Mouse (Mus musculus) heart, postnatal 36 days (tissue): Measurements from ENCODE around the gene Akap2. TPM values are rescaled to one million over a fixed set of nuclear protein-coding genes. Genes with fewer than 3 reads are reported as not detected.
A peak's percentile ranks its signal among the peaks of the same experiment; 100 is the strongest.

Experiments
- DNase-seq, 2 experiments: peaks; one replicate each; pipeline ENCODE4 v3.0.0; 2021 to 2022
- intact Hi-C: fragments of 180-260 bp; cut with DNase I; formaldehyde crosslinking; loops from one replicate; pipeline ENCODE4 v1.15.1; 2025
- total RNA-seq, 2 experiments: library from RNA; stranded (reverse); gene quantifications; 2 replicates each; pipeline ENCODE4 v1.2.3; 2021

Gene Akap2
- total RNA-seq, 2 experiments from 2014 or later = 89.4 to 95.7 TPM

DNA sequence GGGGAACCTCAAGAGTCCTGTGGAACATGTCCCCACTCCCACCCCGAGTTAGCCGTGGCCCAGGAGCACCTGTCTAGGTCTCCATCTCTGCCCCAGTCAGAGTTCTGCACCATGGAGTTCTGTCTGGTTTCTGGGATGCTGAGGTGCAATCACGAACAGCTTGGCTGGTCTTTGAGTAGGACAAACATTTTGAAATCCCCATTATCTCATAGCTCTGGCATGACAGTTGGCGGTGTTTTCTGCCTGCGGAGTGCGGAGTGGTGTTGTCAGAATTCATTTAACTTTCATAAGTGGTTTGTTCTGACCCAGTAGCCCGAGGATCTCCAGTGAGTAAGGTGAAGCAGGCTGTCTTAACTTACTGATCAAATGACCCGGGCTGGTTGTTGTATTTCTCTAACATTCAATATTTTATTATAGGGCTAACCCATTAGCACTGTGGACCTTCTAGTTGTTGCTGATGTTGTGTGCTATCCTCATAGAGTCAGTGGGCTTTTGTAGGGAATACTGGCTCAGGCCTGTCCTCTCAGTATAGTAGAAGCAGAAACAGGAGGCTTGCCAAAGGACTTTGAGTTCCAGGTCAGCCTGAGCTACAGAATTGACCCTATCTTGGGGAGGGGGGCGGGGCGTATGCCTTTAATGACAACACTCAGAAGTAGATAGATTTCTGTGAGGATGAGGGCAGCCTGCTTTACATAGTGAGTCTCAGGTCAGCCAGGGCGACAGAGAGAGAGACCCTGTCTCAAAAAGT lies 66.6 kb downstream of the Akap2 start:
- intact Hi-C loops = loop anchor here (2.0 to 5.0 kb wide), 4 partner anchors 29 to 98 kb away; no protein-coding TSS in a partner anchor
- peak; percentile 46 to 63 for DNase-seq

DNA sequence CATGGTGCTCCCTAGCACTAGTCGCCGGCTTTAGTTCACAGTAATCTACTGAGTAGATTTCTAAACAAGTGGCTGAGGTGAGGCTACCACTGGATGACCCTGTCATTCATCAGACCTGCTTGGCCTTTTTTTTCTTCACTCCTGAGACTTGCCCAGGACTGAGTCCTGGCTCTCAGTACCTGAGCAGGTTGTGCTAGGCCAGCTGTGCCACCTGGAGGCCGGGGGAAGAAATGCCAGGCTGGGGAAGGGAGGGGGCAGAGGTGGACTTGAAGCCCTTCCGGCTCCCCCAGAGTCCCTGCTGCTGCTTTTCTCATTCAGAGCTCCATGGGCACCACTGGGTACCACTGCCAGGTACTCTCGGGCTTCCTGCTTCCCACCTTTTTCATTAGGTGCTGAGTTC lies 71.3 kb downstream of the Akap2 start:
- DNase-seq = no peak
- intact Hi-C loops = no loop called here

- intact Hi-C loops = no loop called here
- no peak for DNase-seq
Observed at GRCm38 (mm10) chr4:57789118-57789517, 71.7 kb downstream of the Akap2 start.

DNA sequence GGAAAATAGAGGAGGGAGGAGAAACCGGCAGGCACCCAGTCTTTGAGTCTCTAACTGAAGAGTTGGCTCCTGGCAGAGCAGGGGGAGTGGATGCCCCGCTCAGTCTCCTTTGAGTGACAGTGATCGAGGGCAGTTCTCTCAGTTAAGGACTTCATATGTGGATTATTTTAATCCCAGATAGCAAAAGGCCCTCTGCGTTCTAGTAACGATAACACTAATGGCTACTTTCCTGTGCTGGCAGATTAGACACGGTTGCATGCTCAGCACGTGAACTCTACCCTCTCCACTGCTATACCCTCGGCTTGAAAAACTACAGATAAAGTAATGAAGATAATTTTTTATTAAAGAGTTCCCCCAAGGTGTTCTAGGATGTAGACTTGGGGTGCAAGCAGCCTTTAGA lies 76.5 kb downstream of the Akap2 start:
- intact Hi-C loops = no loop called here
- no peak for DNase-seq

DNA sequence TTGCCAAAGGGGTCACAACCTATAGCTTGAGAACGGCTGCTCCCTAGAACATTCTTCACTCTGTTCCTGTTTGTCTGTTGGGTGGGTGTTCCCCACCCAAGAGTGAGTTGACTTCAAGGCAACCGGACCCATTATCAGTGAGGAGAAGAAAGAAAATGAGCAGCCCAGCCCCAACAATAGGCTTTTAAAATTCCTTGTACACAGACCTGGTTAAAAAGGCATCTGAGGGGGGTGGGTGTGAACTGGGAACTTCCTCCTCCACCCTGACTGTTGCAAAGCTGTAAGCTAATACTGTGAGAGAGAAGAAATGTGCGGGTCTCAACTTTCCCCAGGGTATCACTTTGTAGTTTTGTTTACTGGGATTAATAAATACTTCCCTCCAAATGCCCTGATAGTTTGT lies 77.1 kb downstream of the Akap2 start:
- intact Hi-C loops = no loop called here

GRCm38 (mm10) chr4:57797548-57798285 lies 80.3 kb downstream of the Akap2 start:
- no peak for DNase-seq
- intact Hi-C loops = no loop called here

More for the DNA sequence above, 77.1 kb downstream of the Akap2 start:
- DNase-seq = no peak

DNA sequence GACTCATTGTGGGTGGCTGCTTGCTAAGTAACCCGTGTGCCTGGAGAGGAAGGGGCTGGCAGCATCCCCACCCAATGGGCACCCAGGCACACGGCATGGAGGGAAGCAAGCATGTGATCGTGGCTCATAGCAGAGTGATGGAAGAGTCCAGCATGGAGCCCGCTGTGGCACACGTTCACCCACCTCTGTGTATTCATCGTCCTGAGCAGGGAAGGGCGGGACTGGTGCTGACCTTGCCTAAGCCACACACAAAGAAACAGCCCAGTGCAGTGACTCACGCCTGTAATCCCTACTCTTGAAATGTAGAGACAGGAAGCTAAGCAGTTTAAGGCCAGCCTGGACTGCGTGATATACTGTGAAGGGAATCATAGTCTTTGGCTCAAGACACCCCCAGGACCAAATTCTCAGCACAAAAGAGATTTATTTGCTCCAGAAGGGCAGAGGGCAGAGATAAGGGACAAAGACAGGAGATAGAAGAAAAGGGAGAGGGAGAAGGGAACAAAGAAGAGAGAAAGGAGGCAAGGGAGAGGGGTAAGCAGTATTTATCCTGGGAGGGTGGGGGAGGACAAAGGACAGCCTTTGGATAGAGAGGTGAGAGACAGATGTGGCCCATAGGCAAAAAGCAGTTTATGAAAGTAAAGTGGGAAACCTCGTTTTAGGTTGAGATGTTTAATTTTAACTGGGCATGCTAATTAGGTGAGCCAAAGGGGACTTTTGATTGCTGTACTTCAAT lies 81.0 kb downstream of the Akap2 start:
- no peak for DNase-seq
- intact Hi-C loops = no loop called here

- DNase-seq = no peak
- intact Hi-C loops = no loop called here
Observed at GRCm38 (mm10) chr4:57799297-57799696, 81.8 kb downstream of the Akap2 start.

DNA sequence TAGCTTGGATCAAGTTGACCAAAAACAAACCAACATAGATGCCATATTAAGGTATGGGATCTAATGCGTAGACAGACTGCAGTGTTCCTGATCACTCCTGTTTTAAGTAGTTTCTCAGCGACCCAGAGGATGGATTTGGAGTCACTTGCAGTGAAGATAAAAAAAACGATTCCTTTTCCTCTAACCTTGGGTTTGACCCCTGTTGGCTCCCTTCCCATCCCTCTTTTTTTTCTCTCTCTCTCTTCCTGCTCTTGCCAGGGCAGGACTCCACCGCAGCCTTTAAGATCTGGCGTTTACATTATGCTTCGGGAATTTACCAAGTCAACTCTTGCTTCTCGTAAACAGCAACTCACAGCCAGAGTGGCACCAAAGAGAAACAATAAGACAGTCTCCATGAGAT lies 83.8 kb downstream of the Akap2 start:
- intact Hi-C loops = no loop called here
- DNase-seq = no peak

DNA sequence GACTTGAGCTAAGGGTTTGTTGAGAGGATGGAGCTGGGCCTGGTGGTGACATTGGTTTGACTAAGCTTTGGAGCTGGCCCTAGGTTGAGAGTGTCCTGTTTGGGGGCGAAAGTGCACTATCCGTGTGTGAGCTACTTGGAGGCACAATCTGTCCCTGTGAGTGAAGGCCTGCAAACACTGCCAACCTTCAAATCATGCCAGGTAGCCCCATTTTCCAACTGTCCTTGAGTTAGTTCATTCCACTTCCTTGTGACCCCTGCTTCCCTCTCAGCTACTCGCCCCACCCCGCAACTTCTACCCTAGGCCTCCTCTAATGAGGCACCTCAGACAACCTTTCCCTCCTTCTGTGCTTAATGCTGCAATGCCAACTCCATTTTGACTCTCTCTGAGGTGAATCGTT lies 84.5 kb downstream of the Akap2 start:
- DNase-seq = no peak
- intact Hi-C loops = no loop called here

DNA sequence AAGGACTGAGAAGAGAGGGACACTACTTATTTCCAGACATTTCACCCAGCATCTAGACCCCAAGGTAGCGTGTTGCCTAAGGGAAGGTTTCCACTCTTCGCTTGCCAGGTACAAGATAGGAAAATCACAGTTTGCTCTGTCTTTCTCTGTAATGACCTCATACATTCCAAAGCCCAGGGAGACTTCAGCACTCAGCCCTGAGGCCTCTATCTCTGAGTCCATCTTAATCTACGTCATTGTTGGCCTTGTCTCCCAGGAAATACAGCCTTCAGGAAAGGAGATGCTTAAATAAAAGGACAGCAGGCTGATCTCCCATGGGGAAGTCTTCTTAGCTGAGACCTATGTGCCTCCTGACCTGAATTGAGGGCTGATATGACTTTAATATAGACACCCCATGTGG lies 85.0 kb downstream of the Akap2 start:
- intact Hi-C loops = no loop called here

DNA sequence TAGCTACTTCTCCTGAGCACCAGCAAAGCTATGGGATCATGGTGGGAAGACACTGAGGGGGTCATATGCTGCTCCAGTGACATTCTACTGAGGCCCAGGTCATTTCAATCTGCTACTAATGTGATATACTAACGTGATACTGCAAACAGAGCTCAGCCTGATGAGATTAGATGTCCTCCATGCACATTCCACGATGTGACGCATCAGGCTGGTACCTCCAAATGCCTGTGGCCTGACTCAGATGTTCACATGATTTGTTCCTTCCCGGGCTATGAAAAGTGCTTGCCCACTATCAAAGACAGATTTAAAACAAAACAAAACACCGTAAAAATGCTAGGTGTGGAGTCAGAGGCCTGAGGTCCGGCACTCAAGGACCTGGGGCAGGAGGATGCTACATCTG lies 87.4 kb downstream of the Akap2 start:
- DNase-seq = no peak
- intact Hi-C loops = no loop called here

More for the DNA sequence above, 85.0 kb downstream of the Akap2 start:
- DNase-seq = no peak

DNA sequence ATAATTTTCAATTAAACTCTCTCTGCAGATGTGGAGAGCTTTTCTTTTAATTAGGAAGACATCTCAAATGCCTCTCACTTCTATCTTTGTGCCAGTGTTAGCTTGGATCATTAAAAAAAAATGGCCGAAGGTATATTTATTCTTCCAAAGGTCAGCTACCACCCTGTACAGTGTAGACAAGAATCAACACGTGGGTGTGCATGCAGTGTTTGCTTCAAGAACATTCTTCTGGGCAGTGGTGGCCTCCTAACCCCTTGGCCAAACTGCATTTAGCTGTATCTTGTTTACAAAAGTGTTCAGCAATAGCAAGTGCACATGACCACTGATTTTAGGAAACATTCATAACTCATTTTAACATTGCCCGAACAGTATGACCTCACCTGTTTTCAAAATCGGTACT lies 92.0 kb downstream of the Akap2 start:
- intact Hi-C loops = no loop called here
- DNase-seq = no peak

- DNase-seq = no peak
- intact Hi-C loops = loop anchor here (2.0 kb wide), 1 partner anchor 29 kb away; no protein-coding TSS in a partner anchor
Observed at GRCm38 (mm10) chr4:57812075-57812474, 94.6 kb downstream of the Akap2 start.

DNA sequence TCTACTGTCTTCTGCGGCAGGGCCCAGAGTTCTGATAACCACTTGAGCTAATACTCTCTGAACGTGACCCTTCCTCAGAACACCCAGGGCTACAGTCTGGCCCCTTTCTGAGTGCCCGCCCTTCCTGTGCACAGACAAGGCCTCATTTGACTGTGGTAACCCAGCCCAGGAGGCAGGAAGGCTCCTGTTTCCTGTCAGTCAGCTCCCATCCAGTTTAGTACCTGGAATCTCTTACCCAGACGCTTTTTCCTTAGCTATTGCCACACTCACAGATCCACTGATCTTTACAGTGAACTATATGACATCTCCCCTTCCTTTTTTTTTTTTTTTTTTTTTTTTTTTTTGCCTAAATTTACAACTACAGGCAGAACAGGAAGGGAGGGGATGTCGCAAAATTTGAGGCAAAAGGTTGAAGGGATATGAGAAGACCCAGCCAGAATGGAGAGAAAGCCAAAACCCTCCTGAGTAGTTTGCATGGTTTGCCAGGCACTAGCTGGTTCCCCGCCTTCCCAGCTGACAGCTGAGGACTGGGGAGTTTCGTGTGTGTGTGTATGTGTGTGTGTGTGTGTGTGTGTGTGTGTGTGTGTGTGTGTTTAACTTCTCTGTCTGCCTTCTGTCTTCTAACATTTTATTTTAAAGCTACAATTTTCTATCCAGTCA lies 95.6 kb downstream of the Akap2 start:
- peak; percentile 45 to 47 for DNase-seq
- intact Hi-C loops = loop anchor here (2.0 kb wide), 1 partner anchor 30 kb away; no protein-coding TSS in a partner anchor

DNA sequence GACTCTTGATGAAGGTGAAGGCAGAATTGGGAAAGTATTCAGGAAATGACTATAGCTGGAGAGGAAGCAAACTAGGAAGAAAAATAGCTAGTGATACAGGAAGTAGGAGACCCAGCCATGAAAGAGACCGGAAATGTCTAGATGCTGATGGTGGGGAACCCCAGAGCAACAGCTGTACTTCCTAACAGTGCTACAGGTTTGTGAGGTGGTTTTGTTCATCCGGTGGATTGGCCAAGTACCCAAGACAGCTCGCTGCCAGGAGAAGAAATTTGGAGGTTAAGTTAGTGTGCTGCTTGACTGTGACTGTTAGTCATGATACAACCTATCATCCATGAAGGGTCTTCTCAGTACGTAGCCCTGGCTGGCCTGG lies 96.1 kb downstream of the Akap2 start:
- intact Hi-C loops = loop anchor here (2.0 kb wide), 1 partner anchor 31 kb away; no protein-coding TSS in a partner anchor
- DNase-seq = no peak

DNA sequence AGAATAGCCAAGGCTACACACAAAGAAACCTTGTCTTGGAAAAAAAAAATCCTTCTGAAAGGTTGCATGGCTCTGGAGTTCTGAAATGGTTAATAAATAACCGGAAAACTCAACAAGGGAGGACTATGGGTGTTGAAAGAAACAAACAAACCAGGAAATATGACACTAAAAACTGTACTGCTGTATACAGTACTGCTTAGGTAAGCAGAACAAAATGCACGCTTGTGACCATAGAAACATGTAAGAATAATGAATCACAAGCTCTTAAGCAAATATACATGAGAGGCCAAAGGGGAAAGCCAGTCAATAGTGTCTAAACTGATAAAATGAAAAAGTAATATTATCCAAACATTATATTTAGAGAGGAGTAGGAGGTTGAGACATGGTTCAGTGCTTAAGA lies 97.9 kb downstream of the Akap2 start:
- no peak for DNase-seq
- intact Hi-C loops = no loop called here

DNA sequence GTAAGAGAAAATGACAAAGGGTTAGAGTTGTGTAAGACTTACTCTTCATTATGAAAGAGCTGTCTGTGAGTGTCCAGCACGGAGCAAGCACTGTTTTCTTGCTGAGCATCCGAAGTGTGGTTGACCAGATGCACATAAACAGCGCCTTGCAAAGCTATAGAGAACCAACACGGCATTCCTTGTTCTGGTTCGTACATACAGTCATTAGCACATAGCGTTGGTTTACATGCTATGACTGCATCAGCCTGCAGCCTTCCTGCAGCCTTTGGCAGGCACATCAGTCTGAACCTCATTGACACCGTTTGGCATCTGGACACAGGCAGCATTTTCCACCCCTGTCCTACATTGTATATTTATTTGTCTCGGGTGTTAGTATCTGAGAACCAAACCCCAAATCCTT lies 98.7 kb downstream of the Akap2 start:
- no peak for DNase-seq
- intact Hi-C loops = no loop called here

DNA sequence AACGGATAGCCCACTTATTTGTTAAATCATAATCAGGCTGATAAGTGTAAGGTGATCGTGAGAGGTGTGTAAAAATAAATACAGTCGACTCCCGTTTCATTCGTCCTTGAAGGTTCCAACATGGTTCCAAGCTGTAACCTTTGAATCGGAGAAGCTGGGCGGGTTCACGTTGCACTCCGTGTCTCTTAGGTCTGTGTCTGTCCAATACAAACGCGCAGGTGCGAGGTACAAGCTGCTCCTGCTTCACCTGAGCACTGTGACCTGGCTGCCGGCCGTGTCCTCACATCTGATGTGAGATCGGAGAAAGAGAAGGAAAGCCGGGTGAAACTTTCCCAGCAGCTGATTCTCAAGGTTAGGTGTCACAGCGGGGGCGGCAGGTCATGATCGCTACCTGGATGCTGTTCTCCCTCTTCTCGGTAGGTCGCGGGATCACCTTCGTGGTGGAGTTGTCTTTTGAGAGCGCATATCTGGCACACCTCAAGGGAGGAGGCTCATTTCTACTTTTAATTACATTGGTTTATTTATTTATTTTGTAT lies 103.5 kb downstream of the Akap2 start:
- DNase-seq = no peak

DNA sequence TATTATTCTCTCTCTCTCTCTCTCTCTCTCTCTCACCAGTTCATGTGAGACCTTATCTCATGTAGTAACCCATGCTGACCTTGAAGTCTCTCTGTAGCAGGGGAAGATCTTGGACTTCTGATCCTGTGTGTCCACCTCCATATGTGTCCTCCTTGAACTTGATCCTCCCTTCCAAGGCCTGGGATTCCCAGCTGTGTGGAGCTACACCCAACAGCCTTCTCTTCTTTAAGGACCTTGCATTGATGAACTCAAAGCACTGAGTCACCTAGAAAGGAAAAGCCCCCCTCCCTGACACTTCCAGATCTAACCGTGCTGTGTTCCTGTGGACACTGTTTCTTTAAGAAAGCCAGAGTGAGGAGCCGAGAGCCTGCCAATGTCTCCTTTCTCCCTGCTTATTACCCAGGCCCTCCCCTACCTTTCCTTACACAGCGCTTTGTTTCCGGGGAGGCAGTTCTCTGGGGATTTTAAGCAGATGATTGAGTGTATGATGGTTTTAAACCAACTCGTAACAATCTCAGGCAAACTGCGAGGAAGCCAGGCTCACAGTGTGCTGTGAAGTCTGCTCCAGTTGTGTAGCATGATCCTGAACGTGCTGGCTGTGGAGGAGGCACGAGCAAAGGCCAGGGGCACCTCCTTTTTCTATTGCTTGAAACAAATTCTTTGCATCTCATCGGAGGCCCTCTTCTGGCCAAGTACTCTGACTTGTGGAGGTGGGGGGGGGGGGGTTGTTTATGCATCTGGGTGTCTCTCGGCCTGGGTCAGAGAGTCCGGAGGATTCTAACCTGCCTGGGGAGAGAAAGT lies 104.3 kb downstream of the Akap2 start:
- intact Hi-C loops = no loop called here
- no peak for DNase-seq

More for the DNA sequence above, 103.5 kb downstream of the Akap2 start:
- intact Hi-C loops = no loop called here
